Mouse (Mus musculus) kidney, postnatal 4 days (tissue): Measurements from ENCODE around the gene Gabra4.
A peak's percentile ranks its signal among the peaks of the same experiment; 100 is the strongest.
"Not testable (repeated sequence)": the region's sequence is repeated elsewhere in the genome, so short reads cannot be mapped to it uniquely, and the experiment has no call there.

Experiments used
- DNase-seq, 2 experiments: peaks; one replicate each; pipeline ENCODE4 v3.0.0; 2021; ENCODE audit warnings: mixed read lengths in 2 of 2

The Gabra4 gene

GRCm38 (mm10) chr5:71658115-71658497 is at the start of gene Gabra4:
Gene Gabra4, minus strand, starts transcription at chr5:71658308.
- peak; percentile 36 to 40 for DNase-seq

- no peak for DNase-seq
Observed at GRCm38 (mm10) chr5:71701273-71701614, 43.1 kb upstream of the Gabra4 start.

- peak; percentile 58 to 68 for DNase-seq
Observed at GRCm38 (mm10) chr5:71700468-71701272, 42.6 kb upstream of the Gabra4 start.

DNA sequence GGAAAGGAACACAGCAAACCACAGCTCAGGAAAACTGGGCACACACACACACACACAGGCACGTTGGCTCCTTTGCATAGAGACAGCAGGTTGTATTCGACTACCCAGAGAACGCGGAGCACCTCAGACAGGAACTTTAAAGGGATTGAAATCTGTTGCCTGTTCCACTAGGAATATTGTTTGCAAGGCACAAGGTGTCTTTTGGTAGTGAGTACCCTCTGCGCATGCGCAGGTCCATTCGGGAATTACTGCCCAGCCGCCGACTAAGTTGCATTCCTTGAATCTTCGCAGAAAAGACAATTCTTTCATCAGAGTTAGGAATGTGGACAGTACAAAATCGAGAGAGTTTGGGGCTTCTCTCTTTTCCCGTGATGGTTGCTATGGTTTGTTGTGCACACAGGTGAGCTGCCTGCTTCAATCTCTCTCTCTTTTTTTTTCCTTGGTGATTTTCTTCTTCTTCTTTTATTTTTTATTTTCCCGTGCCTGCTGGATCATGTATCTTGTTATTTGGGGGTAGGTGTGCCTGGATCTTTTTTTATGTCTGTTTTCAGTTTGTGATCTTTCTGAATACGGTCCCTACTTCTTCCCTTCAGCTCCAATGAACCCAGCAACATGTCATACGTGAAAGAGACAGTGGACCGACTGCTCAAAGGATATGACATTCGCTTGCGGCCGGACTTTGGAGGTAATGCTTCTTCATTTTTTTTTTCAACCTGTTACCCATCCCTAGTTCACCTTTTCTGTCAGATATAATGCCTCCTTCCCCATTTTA is 41.8 kb upstream of the Gabra4 start:
- DNase-seq: peak; percentile 64 to 70

GRCm38 (mm10) chr5:71665593-71665992 is 7.5 kb upstream of the Gabra4 start:
- peak in 1 of 2 experiments; percentile 2 for DNase-seq

- DNase-seq: peak; percentile 36 to 51
Observed at GRCm38 (mm10) chr5:71657482-71658114, 510 bp downstream of the Gabra4 start, which contains the start of gene Gabrb1. Gene Gabrb1, plus strand, starts transcription at chr5:71658113.

- DNase-seq: peak; percentile 3 to 16
Observed at GRCm38 (mm10) chr5:71656771-71657170, 1.3 kb downstream of the Gabra4 start.

DNA sequence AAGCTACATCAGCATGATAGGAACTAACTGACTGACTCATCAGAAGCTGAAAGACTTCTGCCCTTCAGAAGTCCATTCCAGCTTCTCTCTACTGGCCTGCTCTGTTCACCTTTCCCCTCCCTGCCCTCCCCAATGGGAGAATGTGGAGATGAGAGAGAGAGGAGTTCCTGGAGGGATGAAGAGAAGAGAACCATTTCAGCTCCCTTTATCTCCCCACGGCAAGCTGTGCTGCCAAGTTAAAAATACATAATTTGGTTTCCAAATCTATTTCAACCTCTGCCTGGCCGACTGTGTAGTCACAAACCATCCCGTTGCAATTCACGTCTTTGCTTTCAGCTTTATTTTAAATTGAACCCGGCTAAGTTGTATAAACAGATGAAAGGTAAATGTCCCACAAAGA is 4.1 kb downstream of the Gabra4 start:
- DNase-seq: no peak

GRCm38 (mm10) chr5:71648108-71648507 is 10.0 kb downstream of the Gabra4 start:
- no peak for DNase-seq

DNA sequence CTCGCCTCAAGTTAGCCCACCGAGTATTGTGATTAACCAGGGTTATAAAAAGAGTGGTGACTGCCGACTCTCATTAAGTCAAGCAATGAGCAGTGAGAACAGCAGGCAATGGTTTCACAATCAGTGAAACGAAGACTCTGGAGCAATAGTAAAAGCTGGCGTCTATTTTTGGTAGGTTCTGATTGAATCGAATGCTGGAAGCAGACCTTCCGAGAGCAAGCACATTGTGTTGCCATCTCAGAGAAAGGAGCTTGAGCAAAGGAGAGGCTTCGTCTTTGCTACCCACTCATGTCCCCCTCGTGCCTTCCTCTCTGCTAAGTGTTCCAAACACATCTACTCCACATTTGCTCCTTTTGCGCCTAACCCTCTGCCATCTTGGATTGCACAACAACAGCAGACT is 18.3 kb downstream of the Gabra4 start:
- no peak for DNase-seq

DNA sequence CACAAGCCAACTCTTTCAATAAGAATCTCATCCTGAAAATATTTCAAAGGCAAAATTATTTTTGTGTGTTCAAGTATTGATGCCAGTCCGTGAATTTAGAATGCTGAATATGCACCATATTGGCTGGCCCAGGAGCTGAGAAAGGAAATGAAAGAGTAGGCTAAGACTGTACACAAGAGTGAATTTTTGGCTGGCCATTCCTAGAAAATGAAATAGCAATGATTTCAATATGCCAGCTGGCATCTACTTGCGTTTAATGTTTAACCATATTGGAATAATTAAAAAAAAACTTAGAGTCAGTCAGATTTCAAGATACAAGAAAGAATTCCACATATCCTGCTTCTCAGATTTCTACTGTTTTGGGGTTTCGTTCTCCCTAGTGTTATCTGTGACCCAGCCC is 30.3 kb downstream of the Gabra4 start:
- DNase-seq: no peak

DNA sequence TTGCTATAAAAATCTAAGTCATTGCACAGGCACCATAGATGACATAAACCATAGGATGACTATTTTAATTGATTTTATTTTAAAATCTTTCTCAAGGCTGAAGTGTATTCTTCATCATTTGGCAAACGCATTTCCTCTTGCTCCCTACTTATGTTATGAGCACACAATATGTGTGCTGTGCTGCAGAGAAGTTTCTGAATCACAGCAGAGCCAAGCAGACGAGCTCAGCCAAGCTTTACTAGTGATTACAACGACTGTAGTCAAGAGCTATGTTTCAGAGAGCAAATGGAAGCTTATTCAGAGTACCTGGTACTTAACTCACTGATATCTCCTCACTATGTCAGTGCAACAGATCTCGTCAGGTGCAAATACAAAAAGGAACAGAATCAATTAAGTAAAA is 41.4 kb downstream of the Gabra4 start:
- no peak for DNase-seq

GRCm38 (mm10) chr5:71614311-71614710 is 43.8 kb downstream of the Gabra4 start:
- no peak for DNase-seq

DNA sequence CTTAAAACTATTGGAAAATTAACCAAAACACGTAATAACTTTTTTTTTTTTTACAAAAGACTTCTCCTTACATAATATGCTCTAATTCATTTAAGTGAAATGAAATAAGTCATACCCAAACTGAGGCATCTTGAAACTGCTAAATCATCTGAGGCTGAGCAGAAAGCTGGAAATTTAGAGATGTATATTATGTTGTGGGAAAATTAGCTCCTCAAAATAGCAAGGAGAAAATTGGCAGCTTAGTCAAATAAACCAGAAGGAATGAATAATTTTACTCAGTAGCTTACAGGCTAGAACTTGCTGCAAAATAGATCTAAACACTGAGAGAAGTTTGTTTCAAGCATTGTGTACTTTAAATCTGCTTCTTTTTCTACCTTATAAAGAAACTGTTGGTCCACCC is 49.4 kb downstream of the Gabra4 start:
- no peak for DNase-seq

DNA sequence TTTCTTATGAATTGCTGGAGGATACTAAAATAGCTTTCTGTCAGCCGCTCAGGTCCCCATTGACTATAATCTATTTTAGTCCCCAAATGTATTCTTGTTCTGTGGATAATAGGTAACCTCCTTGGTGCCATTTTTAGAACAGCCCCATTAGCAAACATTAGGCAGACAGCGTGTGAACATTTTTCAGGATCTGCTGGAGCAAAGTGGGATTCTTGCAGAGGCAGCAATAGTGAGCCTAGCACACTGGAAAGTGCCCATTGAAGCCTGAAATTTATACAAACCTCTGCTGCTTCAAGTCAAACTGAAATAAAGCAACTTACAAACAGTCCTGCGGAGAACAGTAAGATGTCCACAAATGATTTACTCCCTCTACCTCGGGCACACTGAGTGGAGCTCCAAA is 51.2 kb downstream of the Gabra4 start:
- DNase-seq: no peak

- no peak for DNase-seq
Observed at GRCm38 (mm10) chr5:71604128-71604690, 53.9 kb downstream of the Gabra4 start.

- DNase-seq: no peak
Observed at GRCm38 (mm10) chr5:71595321-71595720, 62.8 kb downstream of the Gabra4 start.

GRCm38 (mm10) chr5:71593745-71594255 is 64.3 kb downstream of the Gabra4 start:
- DNase-seq: no peak

- peak in 1 of 2 experiments; percentile 2 for DNase-seq
Observed at GRCm38 (mm10) chr5:71571646-71572237, 86.4 kb downstream of the Gabra4 start.

DNA sequence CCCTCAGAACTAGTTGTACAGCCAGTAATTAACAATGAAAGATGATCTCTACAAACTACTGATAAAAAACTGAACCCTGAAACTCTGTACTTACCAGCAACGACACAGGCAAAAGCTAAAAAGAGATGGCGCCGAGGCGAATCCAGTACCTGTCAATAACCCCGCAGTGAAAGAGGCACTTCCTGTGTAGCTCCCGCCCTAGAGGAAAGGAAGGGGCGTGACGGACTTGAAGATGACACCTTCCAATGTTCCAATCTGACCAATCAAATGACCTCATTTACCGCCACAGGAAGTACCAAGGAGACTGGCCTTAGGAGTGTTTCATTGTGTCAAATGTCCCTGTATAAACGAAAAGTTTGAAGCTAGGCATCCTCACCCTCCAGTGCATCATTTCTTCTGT is 110.0 kb downstream of the Gabra4 start, which contains the start of gene Cox7b2:
Gene Cox7b2 (minus strand): TSS at position 127 of the 400 bp plus-strand sequence.
- DNase-seq: no peak

- DNase-seq: peak in 1 of 2 experiments; percentile 2
Observed at GRCm38 (mm10) chr5:71545554-71545953, 112.6 kb downstream of the Gabra4 start.

DNA sequence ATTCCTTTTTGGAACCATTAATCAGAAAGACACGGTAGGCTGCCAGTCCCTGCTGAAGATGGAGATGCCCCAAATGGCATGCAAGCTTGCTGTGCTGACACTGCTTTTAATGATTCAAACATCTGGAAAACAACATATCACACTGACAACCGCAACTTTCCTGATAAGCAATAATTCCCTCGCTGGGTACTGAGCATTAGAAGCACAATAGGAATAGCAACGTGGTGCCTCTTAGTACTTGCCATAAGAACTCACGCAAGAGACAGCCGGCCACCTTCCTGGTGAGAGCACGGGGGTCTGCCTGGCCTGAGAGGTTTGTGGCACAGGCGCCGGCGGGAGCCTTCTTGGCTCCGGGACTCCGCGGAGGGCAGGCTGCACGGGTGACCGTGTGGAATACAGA is 132.6 kb downstream of the Gabra4 start:
- DNase-seq: not testable (repeated sequence)
